Mouse (Mus musculus) neural tube, embryonic 11.5 days (tissue): ENCODE data around the gene Prmt6. TPM values are rescaled to one million over a fixed set of nuclear protein-coding genes. Genes with fewer than 3 reads are reported as not detected.

Source experiments
- polyA plus RNA-seq: library from polyadenylated mRNA; unstranded; fragments of >200 nt; fragmentation: Nextera tagmentation; extraction: Ambion mirVana; gene quantifications from 2 replicates; pipeline ENCODE4 v1.2.1, GENCODE M21; 2014

Prmt6 gene
- polyA plus RNA-seq, 1 experiment from 2014 or later = 35.6 TPM

Other genes with a start within 250 kb of the Prmt6 start
- gene Ntng1, start 107.0 kb downstream of the Prmt6 start, polyA plus RNA-seq = 6.9 and 7.5 TPM in 2 replicates